Mouse (Mus musculus): ENCODE results near the gene Gm20388.
A peak's percentile ranks its signal among the peaks of the same experiment; 100 is the strongest.

- TF ChIP-seq POLR2A (IDR thresholded peaks at IDR 0.05; ENCODE audit: low read depth, low read length) (peak; percentile 76), CTCF (conservative IDR thresholded peaks at IDR 0.05; ENCODE audit: insufficient read depth, insufficient read length, low read depth, low read length) (0 out of 2 replicates have a peak, but pooled peaks have one; percentile 8)
Measured at GRCm38 (mm10) chr8:121107668-121108656, 1197.3 kb downstream of the Gm20388 start, which contains the start of gene Mthfsd.

Measured in kidney, adult 2 months (tissue).